Mouse (Mus musculus) adrenal gland (tissue): Measurements from ENCODE around the gene Oxct2a.
"Not testable (repeated sequence)": the region's sequence is repeated elsewhere in the genome, so short reads cannot be mapped to it uniquely, and the experiment has no call there.

ENCODE experiments used
- intact Hi-C: fragments of 180-260 bp; cut with DNase I; formaldehyde crosslinking; loops from one replicate; pipeline ENCODE4 v1.15.1; 2025

The Oxct2a gene

GRCm38 (mm10) chr4:123313010-123313409 lies 10.4 kb downstream of the Oxct2a start:
- intact Hi-C loops, result no loop called here

- intact Hi-C loops, result loop anchor here (2.0 kb wide), 1 partner anchor 23 kb away; no protein-coding TSS in a partner anchor
Measured at GRCm38 (mm10) chr4:123311845-123312244, 11.6 kb downstream of the Oxct2a start.

DNA sequence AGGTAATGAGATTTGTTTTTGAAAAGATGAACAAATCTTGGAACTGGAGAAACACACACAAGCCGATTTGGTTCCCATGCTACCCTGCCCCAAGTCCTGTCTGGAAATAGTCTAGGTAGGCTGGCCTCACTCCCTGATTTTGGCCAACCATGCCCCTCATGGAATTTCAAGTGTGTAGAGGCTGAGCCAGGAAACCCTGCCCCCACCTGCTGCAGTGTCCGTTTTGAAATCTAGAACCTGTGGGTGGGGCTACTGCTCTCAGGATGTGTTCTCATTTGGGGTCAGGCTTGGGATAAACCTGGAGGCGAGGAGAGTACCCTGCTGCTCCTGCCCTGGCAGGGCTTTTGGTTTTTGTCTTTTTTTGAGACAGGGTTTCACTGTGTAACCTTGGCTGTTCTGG lies 15.1 kb downstream of the Oxct2a start:
- intact Hi-C loops, result loop anchor here (5.0 kb wide), 1 partner anchor 84 kb away; no protein-coding TSS in a partner anchor

- intact Hi-C loops, result loop anchor here (5.0 kb wide), 1 partner anchor 85 kb away; no protein-coding TSS in a partner anchor
Measured at GRCm38 (mm10) chr4:123306999-123307398, 16.4 kb downstream of the Oxct2a start.

GRCm38 (mm10) chr4:123305789-123306188 lies 17.6 kb downstream of the Oxct2a start:
- intact Hi-C loops, result loop anchor here (5.0 kb wide), 1 partner anchor 87 kb away; no protein-coding TSS in a partner anchor

GRCm38 (mm10) chr4:123298980-123299670 lies 24.3 kb downstream of the Oxct2a start:
- intact Hi-C loops, result no loop called here

DNA sequence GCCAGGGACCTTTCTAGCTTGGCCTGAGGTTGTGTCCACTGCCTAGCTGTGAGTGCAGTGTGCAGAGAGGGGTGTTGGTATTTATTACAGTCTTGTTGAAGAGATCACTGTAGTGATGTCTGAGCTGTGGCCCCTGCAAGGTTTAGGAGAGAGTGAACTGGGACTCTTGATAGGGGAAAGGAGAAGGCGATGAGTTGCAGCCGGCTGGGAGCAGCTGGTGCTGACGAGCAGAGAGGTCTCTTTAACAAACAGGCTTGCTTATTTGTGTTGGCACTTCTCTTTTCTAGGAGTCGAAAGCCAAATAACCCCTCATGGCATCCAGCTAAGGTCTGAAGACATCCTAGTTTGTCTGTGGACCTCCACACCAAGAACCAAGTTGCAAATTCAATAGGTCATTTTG lies 25.2 kb downstream of the Oxct2a start:
- intact Hi-C loops, result no loop called here

- intact Hi-C loops, result no loop called here
Measured at GRCm38 (mm10) chr4:123297195-123297960, 26.1 kb downstream of the Oxct2a start.

GRCm38 (mm10) chr4:123296148-123296534 lies 27.3 kb downstream of the Oxct2a start:
- intact Hi-C loops, result no loop called here

DNA sequence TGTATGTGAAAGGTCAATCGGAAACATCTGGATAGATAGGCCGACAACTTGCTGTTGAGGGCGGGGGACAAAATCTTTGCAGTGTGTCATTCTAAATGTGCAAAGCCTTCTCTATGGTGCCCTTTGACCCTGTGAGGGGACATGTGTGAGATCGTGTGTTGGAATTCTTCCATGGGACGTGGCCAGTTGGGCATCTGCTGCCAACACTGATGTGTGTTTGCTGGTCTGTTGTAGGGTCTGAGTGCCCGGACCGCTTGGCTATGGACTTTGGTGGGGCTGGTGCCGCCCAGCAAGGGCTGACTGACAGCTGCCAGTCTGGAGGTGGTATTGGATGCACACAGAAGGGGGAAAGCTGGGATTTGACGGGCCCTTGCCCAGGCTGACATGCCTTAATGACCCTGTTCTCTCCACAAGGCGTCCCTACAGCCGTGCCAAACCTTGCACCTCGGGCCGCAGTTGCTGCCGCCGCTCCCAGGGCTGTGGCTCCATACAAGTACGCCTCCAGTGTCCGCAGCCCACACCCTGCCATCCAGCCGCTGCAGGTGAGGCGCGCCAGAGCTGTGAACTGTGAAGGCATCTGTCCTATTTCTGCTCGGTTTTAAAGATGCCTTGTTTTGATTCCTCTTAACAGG lies 27.8 kb downstream of the Oxct2a start:
- intact Hi-C loops, result no loop called here

- intact Hi-C loops, result not testable (repeated sequence)
Measured at GRCm38 (mm10) chr4:123295026-123295425, 28.4 kb downstream of the Oxct2a start.

DNA sequence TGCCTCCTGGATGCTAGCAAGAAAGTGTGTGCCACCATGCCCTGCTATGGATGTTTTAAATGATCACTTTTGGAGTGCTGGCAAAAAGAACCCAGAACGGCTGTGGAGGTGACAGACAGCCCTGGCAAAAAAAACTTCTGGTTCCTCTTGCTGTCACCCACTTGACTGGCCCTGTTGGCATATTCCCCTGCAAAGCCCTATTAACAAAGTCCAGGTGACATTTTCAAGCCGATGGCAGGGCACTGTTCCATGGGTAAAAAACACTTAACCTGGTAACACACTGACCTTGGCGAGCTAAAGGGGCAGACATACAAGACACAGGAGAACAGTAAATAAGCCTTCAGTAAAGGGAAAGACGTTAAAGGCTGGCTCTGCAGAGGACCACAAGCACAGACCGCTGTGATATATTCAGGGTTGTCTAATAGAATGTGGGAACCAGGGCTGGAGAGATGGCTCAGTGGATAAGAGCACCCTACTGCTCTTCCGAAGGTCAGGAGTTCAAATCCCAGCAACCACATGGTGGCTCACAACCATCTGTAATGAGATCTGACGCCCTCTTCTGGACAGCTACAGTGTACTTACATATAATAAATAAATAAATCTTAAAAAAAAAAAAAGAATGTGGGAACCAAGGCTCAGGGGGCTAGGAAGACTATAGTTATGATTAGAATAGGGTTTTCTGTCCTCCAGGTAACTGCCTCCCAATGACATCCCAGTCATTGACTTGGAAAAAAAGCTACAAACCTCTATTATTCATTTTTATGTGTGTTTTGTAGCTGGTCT lies 29.6 kb downstream of the Oxct2a start:
- intact Hi-C loops, result no loop called here

- intact Hi-C loops, result no loop called here
Measured at GRCm38 (mm10) chr4:123292989-123293388, 30.4 kb downstream of the Oxct2a start.

DNA sequence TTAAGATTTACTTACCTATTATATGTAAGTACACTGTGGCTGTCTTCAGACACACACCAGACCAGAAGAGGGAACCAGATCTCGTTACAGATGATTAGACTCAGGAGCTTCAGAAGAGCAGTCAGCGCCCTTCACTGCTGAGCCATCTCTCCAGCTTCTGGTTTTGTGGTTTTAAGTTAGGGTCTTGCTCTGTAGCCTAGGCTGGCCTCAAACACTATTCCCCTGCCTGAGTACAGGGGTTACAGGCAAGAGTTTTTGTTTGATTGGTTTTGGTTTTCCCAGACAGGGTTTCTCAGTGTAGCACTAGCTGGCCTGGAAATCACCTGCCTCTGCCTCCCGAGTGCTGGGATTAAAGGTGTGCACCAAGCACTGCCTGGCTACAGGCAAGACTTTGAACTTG lies 31.0 kb downstream of the Oxct2a start:
- intact Hi-C loops, result no loop called here

- intact Hi-C loops, result no loop called here
Measured at GRCm38 (mm10) chr4:123289038-123289437, 34.4 kb downstream of the Oxct2a start.

GRCm38 (mm10) chr4:123286790-123287189 lies 36.6 kb downstream of the Oxct2a start:
- intact Hi-C loops, result no loop called here

GRCm38 (mm10) chr4:123284731-123285624 lies 38.5 kb downstream of the Oxct2a start:
- intact Hi-C loops, result no loop called here

GRCm38 (mm10) chr4:123283675-123284064 lies 39.8 kb downstream of the Oxct2a start:
- intact Hi-C loops, result not testable (repeated sequence)

DNA sequence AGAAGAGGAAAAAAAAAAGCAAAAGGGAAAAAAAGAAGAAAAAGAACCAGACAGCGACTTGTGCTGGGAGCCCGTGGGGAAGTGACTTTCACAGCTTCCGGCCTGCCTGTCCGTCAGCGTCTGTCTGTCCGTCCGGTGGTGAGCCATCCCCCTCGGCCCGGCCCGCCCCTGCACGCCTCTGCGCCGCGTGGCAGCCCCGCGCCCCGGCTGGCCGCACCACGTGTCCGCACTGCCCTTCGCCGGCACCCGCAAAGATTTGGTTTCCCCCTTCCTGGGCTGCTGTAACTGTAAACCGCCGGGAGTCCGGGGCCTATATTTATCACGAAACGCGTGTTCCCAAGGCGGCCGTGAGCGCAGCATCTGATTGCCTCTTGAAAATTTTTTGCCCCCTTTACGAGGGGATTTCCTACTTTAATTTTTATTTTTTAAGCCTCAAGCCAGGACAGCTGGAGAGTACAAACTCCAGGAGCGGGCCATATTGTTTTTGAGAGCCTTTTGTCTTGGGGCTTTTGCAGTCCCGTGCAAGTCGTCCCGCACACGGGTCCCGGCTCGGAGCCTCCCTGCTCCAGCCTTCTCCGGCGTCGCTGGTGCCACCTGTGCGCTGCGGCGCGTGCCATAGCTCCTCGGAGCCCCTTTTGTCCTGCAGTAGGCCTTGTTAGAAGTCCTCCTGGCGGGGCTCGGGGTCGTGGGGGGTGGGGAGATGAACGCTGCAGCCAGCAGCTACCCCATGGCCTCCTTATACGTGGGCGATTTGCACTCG lies 40.3 kb downstream of the Oxct2a start:
- intact Hi-C loops, result not testable (repeated sequence)
